Mouse (Mus musculus) heart, adult 18-20 months (tissue): ENCODE results near the gene Fam189b. TPM values are rescaled to one million over a fixed set of nuclear protein-coding genes. Genes with fewer than 3 reads are reported as not detected.

Experiments
- DNase-seq, 2 experiments: peaks; one replicate each; pipeline ENCODE4 v3.0.0; 2021 to 2022; ENCODE audit warnings: mixed read lengths in 1 of 2
- microRNA-seq, 2 experiments: library from miRNA; unstranded; fragments of <30 nt; microRNA quantifications; one replicate each; pipeline ENCODE4 v1.2.0; 2022
- total RNA-seq, 2 experiments: library from RNA; stranded (reverse); gene quantifications; 2 replicates each; pipeline ENCODE4 v1.2.3; 2021

Fam189b gene
- total RNA-seq, 2 experiments from 2014 or later, result 3.7 to 4.7 TPM

GRCm38 (mm10) chr3:89228836-89229235, 45.9 kb downstream of the Fam189b start, which contains the start of gene Muc1:
Gene Muc1, plus strand, starts transcription at chr3:89229057.
- no peak for DNase-seq

DNA sequence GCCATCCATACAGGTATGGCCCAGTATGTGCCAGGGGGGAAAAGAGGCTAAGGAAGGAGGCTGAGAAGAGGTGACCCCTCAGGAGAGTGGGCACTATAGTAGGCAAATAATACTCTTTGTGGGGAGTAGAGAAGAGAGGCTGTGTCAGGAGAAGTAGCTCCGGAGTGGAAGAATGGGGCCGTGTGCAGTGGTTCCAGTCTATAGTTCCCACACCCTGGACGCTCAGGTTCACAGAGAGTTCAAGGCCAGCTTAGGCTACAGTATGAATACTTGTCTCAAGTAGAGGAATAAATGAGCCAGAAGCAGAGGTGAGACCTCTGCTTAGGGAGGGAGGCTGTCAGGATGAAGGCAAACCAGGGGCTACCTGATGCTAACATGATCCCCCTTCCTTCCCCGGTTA, 46.3 kb downstream of the Fam189b start:
- no peak for DNase-seq

GRCm38 (mm10) chr3:89230561-89230960, 47.6 kb downstream of the Fam189b start:
- DNase-seq, result no peak

GRCm38 (mm10) chr3:89231345-89231744, 48.4 kb downstream of the Fam189b start:
- no peak for DNase-seq

- no peak for DNase-seq
Observed at GRCm38 (mm10) chr3:89231772-89232275, 48.9 kb downstream of the Fam189b start.

DNA sequence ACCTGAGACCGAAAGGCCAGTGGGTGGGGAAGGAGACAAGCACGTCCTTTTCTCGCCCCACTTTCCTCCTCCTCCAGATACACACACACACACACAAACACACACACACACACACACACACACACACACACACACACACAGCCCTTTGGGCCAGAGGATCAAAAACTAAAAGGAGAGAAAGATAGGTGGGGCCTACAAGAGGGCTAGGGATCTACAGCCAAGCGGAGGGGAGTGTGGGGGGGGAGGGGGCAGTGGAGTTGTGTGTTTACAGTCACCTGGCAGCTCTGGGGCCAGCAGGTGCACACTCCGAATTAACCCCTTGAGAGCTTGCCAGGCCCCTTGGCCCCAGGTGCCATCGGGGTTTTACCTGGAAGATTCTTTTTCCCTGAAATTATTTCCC, 49.7 kb downstream of the Fam189b start:
- DNase-seq, result no peak

DNA sequence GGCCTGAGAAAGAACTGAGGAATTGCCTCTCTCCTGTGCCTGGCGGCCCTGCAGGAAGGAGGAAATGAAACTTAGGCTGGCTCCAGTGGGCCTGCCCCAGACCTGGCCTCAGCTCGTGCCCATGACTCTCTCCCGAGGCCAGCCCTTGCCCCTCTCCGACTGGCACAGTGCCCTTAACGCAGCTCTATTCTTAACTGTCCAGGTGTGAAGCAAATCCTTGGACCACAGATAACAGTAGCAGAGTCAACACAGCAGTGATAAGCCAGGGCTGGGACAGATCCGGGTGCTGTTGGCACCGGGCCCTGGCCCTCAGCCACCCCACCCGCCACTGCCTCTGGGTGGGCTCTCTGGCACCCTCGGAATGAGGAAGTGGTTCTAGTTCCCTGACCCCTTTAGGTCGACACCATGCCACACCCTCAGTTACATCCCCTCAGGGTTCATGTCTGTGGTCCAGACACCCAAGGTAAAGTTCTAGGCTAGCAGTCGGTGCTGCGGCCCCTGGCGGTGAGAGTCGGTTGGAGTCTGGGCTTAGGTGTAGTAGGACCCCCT, 50.7 kb downstream of the Fam189b start:
- peak; percentile 39 to 46 for DNase-seq

DNA sequence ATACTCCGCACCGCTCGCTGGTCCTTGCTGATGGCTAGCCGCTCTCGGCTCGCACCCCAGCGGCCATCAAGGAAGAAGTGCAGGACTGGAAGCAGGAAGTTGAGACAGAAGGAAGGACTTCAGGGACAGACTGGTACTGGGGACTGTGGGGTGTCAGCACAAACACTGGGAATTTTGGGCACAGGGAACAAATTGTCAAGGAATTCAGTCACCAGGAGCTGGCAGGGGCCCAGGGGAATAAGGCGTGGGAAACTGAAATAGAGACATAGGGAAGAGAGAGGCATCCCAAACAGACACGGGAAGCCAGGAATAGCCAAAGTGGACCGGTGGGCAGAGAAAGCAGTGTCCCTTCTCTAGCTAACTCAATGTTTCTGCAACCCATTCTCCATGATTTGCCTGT, 53.6 kb downstream of the Fam189b start:
- DNase-seq, result no peak

- no peak for DNase-seq
Observed at GRCm38 (mm10) chr3:89237682-89238081, 54.7 kb downstream of the Fam189b start.

- no peak for DNase-seq
Observed at GRCm38 (mm10) chr3:89238494-89238893, 55.6 kb downstream of the Fam189b start.

Small RNA genes lying within 50 kb of the gene (microRNA-seq; reads per million reads assigned to microRNA genes)
- gene Mir92b, result 62.4 to 75.1 reads per million in 2 experiments

Other genes starting within 250 kb of the Fam189b start
- 10 to 100 TPM; 37.3 to 40.2 TPM for gene Ash1l, start 232.5 kb upstream of the Fam189b start, total RNA-seq
- 100 to 1,000 TPM; 146 to 156 TPM for gene Dap3, start 232.0 kb upstream of the Fam189b start, total RNA-seq
- gene Rusc1, start 89.8 kb upstream of the Fam189b start, total RNA-seq, result 10 to 100 TPM; 25.9 to 30.0 TPM
- not detected for gene Gm43738, start 82.0 kb upstream of the Fam189b start, total RNA-seq
- 10 to 100 TPM; 24.2 to 25.6 TPM for gene Fdps, start 81.2 kb upstream of the Fam189b start, total RNA-seq
- not detected for gene Pklr, start 47.0 kb upstream of the Fam189b start, total RNA-seq
- gene Hcn3, start 22.9 kb upstream of the Fam189b start, total RNA-seq, result under 1 TPM; 0.30 to 0.62 TPM
- gene Clk2, start 18.3 kb upstream of the Fam189b start, total RNA-seq, result 10 to 100 TPM; 14.3 to 17.8 TPM
- gene Scamp3, start 5.7 kb upstream of the Fam189b start, total RNA-seq, result 10 to 100 TPM; 46.2 to 50.2 TPM
- gene Gba, start 19.8 kb downstream of the Fam189b start, total RNA-seq, result 10 to 100 TPM; 18.3 to 19.6 TPM
- 1 to 10 TPM; 2.8 to 5.8 TPM for gene Thbs3, start 32.0 kb downstream of the Fam189b start, total RNA-seq
- 10 to 100 TPM; 60.3 to 61.5 TPM for gene Mtx1, start 43.9 kb downstream of the Fam189b start, total RNA-seq
- 1 to 10 TPM in 1 of 2 experiments, under 1 TPM in 1; 0.40 to 2.1 TPM for gene Muc1, start 45.9 kb downstream of the Fam189b start, total RNA-seq
- gene Krtcap2, start 62.8 kb downstream of the Fam189b start, total RNA-seq, result 10 to 100 TPM; 64.8 to 89.2 TPM
- gene Trim46, start 63.2 kb downstream of the Fam189b start, total RNA-seq, result under 1 TPM; 0.37 to 0.98 TPM
- gene Dpm3, start 76.2 kb downstream of the Fam189b start, total RNA-seq, result 10 to 100 TPM; 54.1 to 54.7 TPM
- gene Slc50a1, start 87.4 kb downstream of the Fam189b start, total RNA-seq, result 10 to 100 TPM; 15.6 to 21.6 TPM
- gene Efna1, start 98.0 kb downstream of the Fam189b start, total RNA-seq, result 10 to 100 TPM; 22.5 to 23.8 TPM
- gene Efna3, start 139.8 kb downstream of the Fam189b start, total RNA-seq, result not detected
- under 1 TPM in 1 of 2 experiments, not detected in 1; 0.28 TPM for gene Efna4, start 154.9 kb downstream of the Fam189b start, total RNA-seq
- gene Adam15, start 166.9 kb downstream of the Fam189b start, total RNA-seq, result 10 to 100 TPM; 45.5 to 47.0 TPM
- gene Dcst2, start 178.8 kb downstream of the Fam189b start, total RNA-seq, result not detected
- not detected for gene Dcst1, start 182.1 kb downstream of the Fam189b start, total RNA-seq
- 10 to 100 TPM; 21.3 to 23.3 TPM for gene Zbtb7b, start 211.6 kb downstream of the Fam189b start, total RNA-seq
- 1 to 10 TPM in 1 of 2 experiments, not detected in 1; 1.0 TPM for gene Lenep, start 219.7 kb downstream of the Fam189b start, total RNA-seq
- 10 to 100 TPM; 59.5 to 63.8 TPM for gene Flad1, start 228.7 kb downstream of the Fam189b start, total RNA-seq
- gene Cks1b, start 235.2 kb downstream of the Fam189b start, total RNA-seq, result 1 to 10 TPM; 4.6 to 4.8 TPM
- 10 to 100 TPM; 33.2 to 36.1 TPM for gene Shc1, start 235.3 kb downstream of the Fam189b start, total RNA-seq
- gene Pygo2, start 247.1 kb downstream of the Fam189b start, total RNA-seq, result 10 to 100 TPM; 15.3 to 17.0 TPM